ENCODE assay signal across 11 mouse cellular contexts in the genomic region with DNA sequence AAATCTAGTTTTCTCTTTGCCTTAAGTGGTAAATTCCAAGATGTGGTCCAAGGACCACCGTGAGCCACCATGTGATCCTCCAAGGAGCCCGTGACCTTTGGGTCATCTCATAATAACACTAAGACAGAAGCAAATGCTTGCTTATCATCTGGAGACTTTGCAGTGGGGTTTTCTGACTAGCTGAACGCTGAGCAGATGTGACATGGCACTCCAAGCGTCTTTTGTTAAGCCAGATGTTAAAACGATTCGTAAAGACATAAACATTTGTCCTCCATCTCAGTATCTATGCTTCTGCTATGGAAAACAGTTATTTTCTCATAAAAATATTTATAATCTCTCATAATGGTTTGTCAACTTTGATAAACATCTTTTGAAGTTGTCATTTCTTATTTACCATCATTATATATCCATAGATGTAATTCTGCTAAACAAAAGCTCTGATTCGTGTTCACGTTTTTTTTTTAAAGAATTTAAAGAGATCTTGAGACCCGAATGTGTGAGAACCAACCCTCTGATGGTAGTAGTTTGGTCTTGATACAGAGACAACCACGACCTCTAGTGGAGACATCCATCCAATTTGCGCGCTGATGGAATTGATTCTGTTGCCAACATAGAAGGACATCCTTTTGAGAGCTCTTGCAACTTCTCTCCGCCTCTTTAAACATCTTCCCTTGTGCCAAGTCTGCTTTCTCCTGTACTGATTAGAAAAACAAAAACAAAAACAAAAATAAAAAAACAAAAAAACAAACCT.
DNase-seq lines count a peak whose midpoint lies in the region; ATAC-seq and TF ChIP-seq lines count a peak whose summit lies in the region.
"Had no signal": no experiment of that assay in that cellular context is flagged by ENCODE, and none has a peak within 500 bp of the region (broad histone marks: within the 10 kb centered on the region; RNA-seq: fewer than 3 reads in every experiment).

No protein-coding gene starts in this region.

- no peaks in the 10 kb centered on the region for H3K4me1 ChIP-seq in liver, postnatal 0 days (ENCODE audit: insufficient read depth)
- no peaks in the 10 kb centered on the region for H3K4me1 ChIP-seq in liver, embryonic 12.5 days
- H3K4me1 ChIP-seq in embryonic facial prominence, embryonic 10.5 days: peaks cover 9% of the 10 kb centered on the region
- H3K4me1 ChIP-seq in neural tube, embryonic 15.5 days: peaks cover 2% of the 10 kb centered on the region; the same call in 1 of the 2 replicates

- H3K27me3 ChIP-seq in liver, postnatal 0 days (ENCODE audit: insufficient read depth, low read length): no peaks in the 10 kb centered on the region
- no peaks in the 10 kb centered on the region for H3K27me3 ChIP-seq in liver, embryonic 12.5 days (replicated peaks)
- no peaks in the 10 kb centered on the region for H3K27me3 ChIP-seq in embryonic facial prominence, embryonic 10.5 days (replicated peaks; ENCODE audit: low read depth, poor library complexity, severe bottlenecking)
- H3K27me3 ChIP-seq in neural tube, embryonic 15.5 days (replicated peaks): no peaks in the 10 kb centered on the region
- H3K27me3 ChIP-seq: forebrain, embryonic 15.5 days had no signal

- no peaks in the 10 kb centered on the region for H3K9me3 ChIP-seq in liver, postnatal 0 days (ENCODE audit: low read length)
- no peaks in the 10 kb centered on the region for H3K9me3 ChIP-seq in liver, embryonic 12.5 days (replicated peaks)
- no peaks in the 10 kb centered on the region for H3K9me3 ChIP-seq in embryonic facial prominence, embryonic 10.5 days
- no peaks in the 10 kb centered on the region for H3K9me3 ChIP-seq in neural tube, embryonic 15.5 days (replicated peaks)
- H3K9me3 ChIP-seq: forebrain, embryonic 15.5 days had no signal

- no peak for ATAC-seq in liver, postnatal 0 days
- ATAC-seq in liver, embryonic 12.5 days: no peak
- ATAC-seq in neural tube, embryonic 15.5 days (ENCODE audit: low FRiP score): no peak

- no peaks in the 10 kb centered on the region for H3K36me3 ChIP-seq in liver, postnatal 0 days (replicated peaks; ENCODE audit: insufficient read depth, low read length)
- no peaks in the 10 kb centered on the region for H3K36me3 ChIP-seq in liver, embryonic 12.5 days
- H3K36me3 ChIP-seq in embryonic facial prominence, embryonic 10.5 days (replicated peaks): no peaks in the 10 kb centered on the region
- no peaks in the 10 kb centered on the region for H3K36me3 ChIP-seq in neural tube, embryonic 15.5 days
- H3K36me3 ChIP-seq: forebrain, embryonic 15.5 days had no signal

- no peak overlapping the region for H3K4me3 ChIP-seq in liver, postnatal 0 days (ENCODE audit: low read depth, low read length)
- no peak overlapping the region for H3K4me3 ChIP-seq in liver, embryonic 12.5 days
- H3K4me3 ChIP-seq in embryonic facial prominence, embryonic 10.5 days: no peak overlapping the region
- no peak overlapping the region for H3K4me3 ChIP-seq in neural tube, embryonic 15.5 days (replicated peaks)
- H3K4me3 ChIP-seq: forebrain, embryonic 15.5 days had no signal

- 63% methylated on average over 13 of the region's 13 CpGs for WGBS in liver, postnatal 0 days (ENCODE audit: insufficient replicate concordance)
- WGBS in liver, embryonic 12.5 days (ENCODE audit: insufficient replicate concordance): 58% methylated on average over 13 of the region's 13 CpGs
- WGBS in embryonic facial prominence, embryonic 10.5 days: 63% methylated on average over 13 of the region's 13 CpGs
- 76% methylated on average over 13 of the region's 13 CpGs for WGBS in neural tube, embryonic 15.5 days

- H3K9ac ChIP-seq in liver, postnatal 0 days (replicated peaks): no peak overlapping the region
- no peak overlapping the region for H3K9ac ChIP-seq in liver, embryonic 12.5 days
- no peak overlapping the region for H3K9ac ChIP-seq in neural tube, embryonic 15.5 days (replicated peaks)
- H3K9ac ChIP-seq: forebrain, embryonic 15.5 days had no signal

- TF ChIP-seq EP300 in liver, postnatal 0 days (IDR thresholded peaks at IDR 0.05; ENCODE audit: low read depth): no peak

- peak; percentile 65 to 66 for DNase-seq in cerebellum, postnatal 14 days
- no peak for DNase-seq in cerebellum, adult 11 months
- DNase-seq in liver, postnatal 0 days: no peak
- peak; percentile 25 for DNase-seq in embryonic facial prominence, embryonic 10.5 days (ENCODE audit: low spot score)
- DNase-seq in naive thymus-derived CD4-positive, alpha-beta T cell, adult 2 months (ENCODE audit: low read depth): peak; percentile 66
- no peak for DNase-seq in adrenal gland, adult 2 months
- DNase-seq: cerebellum, adult 18-20 months; kidney, adult 11 months had no signal

- TF ChIP-seq CTCF in liver, postnatal 0 days (IDR thresholded peaks at IDR 0.05; ENCODE audit: low read depth): peak; percentile 37

- H3K4me2 ChIP-seq in liver, postnatal 0 days (ENCODE audit: low read depth, low read length): no peak overlapping the region
- no peak overlapping the region for H3K4me2 ChIP-seq in liver, embryonic 12.5 days
- H3K4me2 ChIP-seq in neural tube, embryonic 15.5 days: no peak overlapping the region

- H3K27ac ChIP-seq in liver, postnatal 0 days (ENCODE audit: low read depth): no peak overlapping the region
- H3K27ac ChIP-seq in liver, embryonic 12.5 days: no peak overlapping the region
- H3K27ac ChIP-seq in embryonic facial prominence, embryonic 10.5 days (replicated peaks): no peak overlapping the region
- no peak overlapping the region for H3K27ac ChIP-seq in neural tube, embryonic 15.5 days (replicated peaks)

Comparison
In these comparisons a context has a peak if more than half of its experiments do, and no peak if none do; other contexts are left out.
1. DNase-seq: peak in cerebellum, postnatal 14 days (2 of 2), embryonic facial prominence, embryonic 10.5 days (single experiment) and naive thymus-derived CD4-positive, alpha-beta T cell, adult 2 months (single experiment); none in cerebellum, adult 11 months (single experiment), liver, postnatal 0 days (single experiment) and adrenal gland, adult 2 months (single experiment).